Mouse (Mus musculus): ENCODE results near the gene Lig3.

- TF ChIP-seq CTCF (IDR thresholded peaks at IDR 0.05; ENCODE audit: borderline replicate concordance, insufficient read depth, low read length), result no peak
- TF ChIP-seq POLR2A (IDR thresholded peaks at IDR 0.05; ENCODE audit: low read depth, low read length), result no peak
These were observed 65.2 kb downstream of the Lig3 start for GRCm38 (mm10) chr11:82846079-82846436.

All from embryonic fibroblast, embryonic 13.5 days (primary cell).